Mouse (Mus musculus) activated CD4-positive, CD25-positive, alpha-beta regulatory T cell, adult 4 months (primary cell): ENCODE results near the gene Anxa10. TPM values are rescaled to one million over a fixed set of nuclear protein-coding genes. Genes with fewer than 3 reads are reported as not detected.

Source experiments
- ATAC-seq: one replicate; pipeline ENCODE4 v1.8.0; 2017
- polyA plus RNA-seq, 2 experiments: library from polyadenylated mRNA; unstranded; fragments of 100-300 nt; shearing (Covaris generic); gene quantifications; one replicate each; pipeline ENCODE4 v1.2.1; 2017

The Anxa10 gene
- not detected for polyA plus RNA-seq

DNA sequence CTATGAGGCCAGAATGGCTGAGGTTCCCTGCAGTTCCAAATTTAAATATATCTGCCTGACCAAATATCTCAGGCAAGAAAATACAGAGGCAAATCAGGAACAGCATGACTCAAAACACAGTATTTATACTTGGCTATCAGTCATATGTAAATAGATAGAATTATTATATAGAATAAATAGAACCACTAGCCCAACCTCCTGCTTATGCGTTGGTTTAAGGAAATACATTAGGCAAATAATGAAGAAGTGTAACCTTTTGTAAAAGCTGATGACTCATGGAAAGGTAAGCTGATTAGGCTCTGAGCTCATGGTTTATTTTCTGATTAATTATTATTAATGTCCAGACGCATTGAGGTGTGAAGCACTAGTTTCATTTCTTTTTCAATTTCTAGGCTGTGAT lies at the start of gene Anxa10:
Gene Anxa10 (minus strand): TSS at position 53 of the 400 bp plus-strand sequence.
- ATAC-seq, result no peak

DNA sequence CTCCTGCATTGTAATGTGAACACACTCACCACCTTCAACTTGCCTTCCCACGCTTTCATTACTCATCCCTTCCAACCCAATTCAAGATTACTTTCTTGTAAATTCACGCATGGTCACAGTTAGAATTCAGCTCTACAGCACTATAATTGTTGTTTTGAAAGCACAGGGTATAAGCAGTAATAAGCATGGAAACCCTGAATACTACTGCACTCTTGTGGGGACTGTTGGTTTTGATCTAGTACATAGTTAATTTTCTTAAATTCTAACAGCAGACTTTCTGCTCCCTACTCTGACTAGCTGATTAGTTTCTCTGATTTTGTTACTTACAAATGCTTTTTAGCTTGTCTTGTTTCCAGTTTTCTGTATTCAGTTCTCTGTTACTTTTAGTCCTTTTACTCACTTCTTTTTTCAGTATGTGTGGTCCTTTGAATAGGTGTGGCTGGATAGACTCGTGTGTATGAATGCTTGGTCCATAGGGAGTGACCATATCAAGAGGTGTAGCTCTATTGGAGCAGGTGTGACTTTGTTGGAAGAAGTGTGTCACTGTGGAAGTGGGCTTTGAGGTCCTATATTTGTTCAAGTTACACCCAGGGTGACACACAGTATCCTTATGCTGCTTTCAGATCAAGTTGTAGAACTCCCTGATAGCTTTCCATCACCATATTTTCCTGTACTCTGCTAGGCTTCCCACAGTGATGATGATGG lies 9.9 kb upstream of the Anxa10 start:
- ATAC-seq, result no peak

DNA sequence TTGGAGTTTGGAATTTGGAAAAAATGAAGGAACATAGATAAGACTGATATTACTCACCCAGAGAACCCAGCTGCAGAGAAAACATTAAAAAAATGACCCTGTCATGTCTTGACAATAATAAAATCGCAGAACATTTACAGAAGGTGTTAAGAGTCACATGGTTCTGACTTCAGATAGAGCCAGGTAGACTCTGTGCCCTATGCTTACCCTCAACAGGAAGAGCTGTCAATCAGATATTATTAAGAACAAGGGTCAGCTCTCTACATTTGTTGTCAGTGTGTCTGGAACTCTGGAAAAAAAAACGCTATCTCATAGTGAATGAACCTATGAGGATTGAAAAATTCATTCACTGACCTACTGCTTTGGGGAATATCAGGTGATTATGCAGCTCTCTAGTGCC lies 25.7 kb downstream of the Anxa10 start:
- no peak for ATAC-seq

DNA sequence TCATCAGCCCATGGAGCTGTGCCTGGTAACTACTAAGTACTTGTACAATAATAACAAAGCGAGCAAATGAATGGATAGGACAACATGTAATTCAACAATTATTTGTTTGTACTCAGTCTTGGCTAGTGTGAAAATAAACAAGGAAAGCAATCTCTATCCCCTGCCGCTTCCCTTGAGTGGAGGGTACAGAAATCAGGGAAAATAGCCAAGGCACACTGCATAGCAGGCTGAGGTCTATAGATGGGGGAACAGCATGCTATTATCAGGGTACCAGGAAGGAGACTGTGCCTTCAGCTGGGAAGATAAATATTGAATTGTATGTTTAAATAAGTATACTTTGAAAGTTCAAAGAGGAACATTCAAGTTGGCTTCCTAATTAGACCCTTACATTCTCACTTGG lies 41.1 kb downstream of the Anxa10 start:
- no peak for ATAC-seq

DNA sequence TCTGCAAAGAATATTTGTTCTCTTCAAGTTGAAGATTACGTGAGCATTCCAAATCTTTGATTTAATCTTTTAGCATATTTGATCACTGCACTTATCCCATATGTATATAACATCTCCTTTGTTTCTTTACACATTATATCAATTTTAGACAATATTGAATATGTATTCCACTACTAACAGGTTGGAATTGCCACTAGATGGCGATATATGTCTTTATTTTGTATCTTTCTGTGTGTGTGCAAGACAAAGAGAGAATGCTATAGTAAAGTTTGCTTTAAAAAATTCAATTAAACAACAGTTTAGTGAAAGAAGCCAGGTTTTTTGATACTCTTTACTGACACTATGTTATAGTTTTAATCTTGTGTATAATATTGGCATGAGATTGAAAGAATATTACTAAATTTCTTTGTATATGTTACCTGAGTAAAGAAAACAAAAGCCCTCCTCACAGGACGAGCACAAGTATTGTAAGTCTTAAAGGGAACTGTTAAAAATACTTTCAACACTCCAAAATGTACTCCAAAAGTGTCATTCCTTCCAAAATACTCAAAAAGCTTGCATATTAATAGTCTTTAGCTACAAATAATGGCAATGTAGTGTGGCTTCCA lies 42.7 kb downstream of the Anxa10 start:
- no peak for ATAC-seq

DNA sequence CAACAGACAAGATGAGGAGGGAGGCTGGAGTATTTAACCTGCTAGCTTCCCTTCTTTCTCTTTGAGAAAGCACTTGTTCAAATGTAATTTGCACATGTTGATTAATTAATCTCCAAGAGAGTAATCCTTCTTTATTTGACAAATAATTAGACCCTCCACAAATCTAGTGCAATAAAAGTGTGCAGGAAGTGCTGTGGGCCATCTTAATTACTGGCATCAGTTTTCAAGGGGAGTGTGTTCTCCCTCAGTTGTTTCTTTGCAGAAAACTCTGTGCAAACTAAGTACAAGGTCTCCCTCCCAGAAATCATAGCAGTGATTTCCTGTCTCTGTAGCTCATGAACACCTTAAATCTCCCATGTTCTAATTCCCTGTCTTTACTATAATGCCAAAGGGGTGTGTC lies 54.6 kb downstream of the Anxa10 start:
- no peak for ATAC-seq

DNA sequence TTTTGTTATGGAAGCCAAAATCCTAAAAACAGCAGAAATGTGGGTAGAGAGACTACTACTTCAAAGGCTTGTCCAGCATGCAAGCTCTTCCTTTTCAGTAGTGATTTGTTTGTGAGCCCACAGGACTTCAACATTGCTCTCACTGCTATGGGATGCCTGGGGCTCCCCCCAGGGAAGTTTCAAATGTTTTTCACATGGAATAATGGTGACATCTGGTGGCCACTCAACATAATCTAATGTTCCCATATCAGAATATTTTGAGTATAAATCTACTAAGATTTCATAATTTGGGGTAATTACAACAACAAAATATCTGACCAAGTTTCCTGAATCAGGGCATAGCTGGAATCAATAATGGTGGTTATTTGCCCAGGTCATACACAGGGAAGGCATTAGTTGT lies 62.6 kb downstream of the Anxa10 start:
- ATAC-seq, result no peak

DNA sequence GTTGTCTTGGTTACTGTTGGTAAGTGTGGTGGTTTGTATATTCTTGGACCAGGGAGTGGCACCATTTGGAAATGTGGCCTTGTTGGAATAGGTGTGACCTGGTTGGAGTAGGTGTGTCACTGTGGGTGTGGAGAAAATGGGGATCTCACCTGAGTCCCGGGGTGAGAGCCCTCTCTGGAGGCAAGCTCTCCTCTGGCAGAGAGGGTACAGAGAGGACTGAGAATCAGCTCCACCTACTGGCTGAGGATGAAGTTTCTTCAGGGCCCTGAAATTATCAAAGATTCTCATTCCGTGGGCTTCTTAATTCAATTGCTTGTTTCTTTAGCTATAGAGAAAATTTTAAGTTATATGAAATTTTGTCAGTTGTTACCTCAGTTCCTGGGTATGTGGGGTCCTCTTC lies 76.1 kb downstream of the Anxa10 start:
- ATAC-seq, result no peak

DNA sequence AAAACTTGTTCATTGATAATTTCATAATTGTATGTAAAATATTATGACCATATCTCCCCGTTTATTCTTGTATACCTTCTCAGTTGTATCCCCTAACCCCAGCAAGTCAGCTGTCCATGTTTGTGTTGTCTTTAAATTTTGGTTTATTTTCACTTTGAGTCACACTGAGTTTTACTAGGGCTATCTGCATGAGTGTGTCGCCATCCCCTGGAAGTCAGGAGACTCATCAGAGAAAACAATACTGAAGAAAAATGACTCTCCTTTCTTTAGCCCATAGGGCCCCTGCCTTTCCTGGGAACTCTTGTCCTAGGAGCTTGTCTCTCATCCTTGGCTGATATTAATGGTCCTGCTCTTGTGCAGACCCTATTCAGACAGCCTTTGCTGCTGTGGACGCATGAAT lies 88.6 kb downstream of the Anxa10 start:
- ATAC-seq, result no peak

DNA sequence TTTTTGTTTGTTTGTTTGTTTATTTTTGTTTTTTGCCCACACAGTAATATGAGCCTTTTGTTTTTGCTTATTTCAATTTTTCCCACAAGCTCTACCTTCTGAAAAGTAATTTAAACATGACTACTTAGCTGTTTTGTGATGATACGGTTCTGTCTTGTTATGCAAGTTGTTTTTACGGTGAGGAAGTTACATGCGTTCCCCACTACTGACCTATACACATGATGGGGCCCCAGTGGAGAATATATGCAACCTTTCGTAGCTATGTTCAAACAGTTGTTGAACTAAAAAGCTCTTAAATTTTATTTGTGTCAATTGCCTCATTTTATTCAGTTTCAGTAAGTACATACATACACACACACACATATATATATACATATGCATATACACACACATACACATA lies 108.4 kb downstream of the Anxa10 start:
- ATAC-seq, result no peak

DNA sequence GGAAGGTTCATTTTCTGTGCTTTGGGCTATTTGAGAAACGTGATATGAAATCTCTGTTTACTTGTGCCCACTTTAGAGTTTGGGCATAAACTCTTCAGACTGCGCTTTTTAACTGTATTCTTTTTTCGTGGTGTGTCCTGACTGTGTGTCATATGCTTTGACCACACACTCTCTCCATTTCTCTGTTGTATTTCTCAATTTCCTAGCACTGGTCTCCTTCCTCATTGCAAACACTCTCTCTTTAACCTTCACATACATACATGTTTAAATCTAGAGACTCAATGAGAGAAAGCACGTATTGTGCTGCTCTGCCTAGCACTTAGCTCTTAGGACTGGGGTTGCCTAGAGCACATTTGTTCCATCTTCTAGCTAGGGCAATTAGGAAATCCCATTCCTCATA lies 108.8 kb downstream of the Anxa10 start:
- ATAC-seq, result no peak

Other genes with a start within 250 kb of the Anxa10 start
- gene Palld, start 220.5 kb downstream of the Anxa10 start, polyA plus RNA-seq, result under 1 TPM; 0.24 to 0.33 TPM
- gene Ddx60, start 195.1 kb downstream of the Anxa10 start, polyA plus RNA-seq, result 10 to 100 TPM; 34.4 to 38.8 TPM